Mouse (Mus musculus) midbrain, embryonic 16.5 days (tissue): ENCODE data around the gene Igf2bp2. TPM values are rescaled to one million over a fixed set of nuclear protein-coding genes. Genes with fewer than 3 reads are reported as not detected.

Experiments used
- ATAC-seq: fragments of 200-750 bp; cut with Nextera tagmentation; 2 replicates; pipeline ENCODE4 v1.8.0; 2017; ENCODE audit warnings: moderate TSS enrichment
- H3K27ac ChIP-seq: fragments of 300-500 bp; sonication (generic); 2 replicates; pipeline ENCODE4 v1.5.1; 2014; ENCODE audit warnings: mild to moderate bottlenecking, low read length, mixed read lengths
- H3K27me3 ChIP-seq: fragments of 300-500 bp; sonication (generic); 2 replicates; pipeline ENCODE4 v1.6.1; 2014; ENCODE audit warnings: low read depth, low read length, mixed read lengths; ENCODE audit not compliant: control insufficient read depth, insufficient read depth
- H3K36me3 ChIP-seq: fragments of 300-500 bp; sonication (generic); 2 replicates; pipeline ENCODE4 v1.6.1; 2014; ENCODE audit warnings: mild to moderate bottlenecking, low read length, moderate library complexity, mixed read lengths; ENCODE audit not compliant: control insufficient read depth, insufficient read depth
- H3K4me1 ChIP-seq: fragments of 300-500 bp; sonication (generic); 2 replicates; pipeline ENCODE4 v1.6.1; 2014; ENCODE audit warnings: mild to moderate bottlenecking, low read length, mixed read lengths; ENCODE audit not compliant: control insufficient read depth, insufficient read depth
- H3K4me2 ChIP-seq: fragments of 300-500 bp; sonication (generic); 2 replicates; pipeline ENCODE4 v1.6.1; 2014; ENCODE audit warnings: mild to moderate bottlenecking, low read length, mixed read lengths
- H3K4me3 ChIP-seq: fragments of 300-500 bp; sonication (generic); 2 replicates; pipeline ENCODE4 v1.5.1; 2014; ENCODE audit warnings: low read depth, mild to moderate bottlenecking, low read length, moderate library complexity, mixed read lengths
- H3K9ac ChIP-seq: fragments of 300-500 bp; sonication (generic); 2 replicates; pipeline ENCODE4 v1.6.1; 2014; ENCODE audit warnings: low read depth, low read length, mixed read lengths
- H3K9me3 ChIP-seq: fragments of 300-500 bp; sonication (generic); replicated peaks from 2 replicates; pipeline ENCODE4 v1.6.1; 2014; ENCODE audit warnings: mild to moderate bottlenecking, low read length, mixed read lengths; ENCODE audit not compliant: control insufficient read depth, poor library complexity, severe bottlenecking
- WGBS: fragments of 180-500 bp; shearing (Covaris S2); extraction: QIAGEN DNeasy Blood & Tissue Kit; methylation state at CpG from one replicate; pipeline ENCODE4 v1.1.7; 2014; 5-methylcytosine and 5-hydroxymethylcytosine counted together
- polyA plus RNA-seq: library from polyadenylated mRNA; unstranded; fragments of >200 nt; fragmentation: Nextera tagmentation; extraction: Ambion mirVana; gene quantifications from 2 replicates; pipeline ENCODE4 v1.2.1, GENCODE M21; 2015

The Igf2bp2 gene
- polyA plus RNA-seq, 1 experiment from 2014 or later, result 9.7 TPM

DNA sequence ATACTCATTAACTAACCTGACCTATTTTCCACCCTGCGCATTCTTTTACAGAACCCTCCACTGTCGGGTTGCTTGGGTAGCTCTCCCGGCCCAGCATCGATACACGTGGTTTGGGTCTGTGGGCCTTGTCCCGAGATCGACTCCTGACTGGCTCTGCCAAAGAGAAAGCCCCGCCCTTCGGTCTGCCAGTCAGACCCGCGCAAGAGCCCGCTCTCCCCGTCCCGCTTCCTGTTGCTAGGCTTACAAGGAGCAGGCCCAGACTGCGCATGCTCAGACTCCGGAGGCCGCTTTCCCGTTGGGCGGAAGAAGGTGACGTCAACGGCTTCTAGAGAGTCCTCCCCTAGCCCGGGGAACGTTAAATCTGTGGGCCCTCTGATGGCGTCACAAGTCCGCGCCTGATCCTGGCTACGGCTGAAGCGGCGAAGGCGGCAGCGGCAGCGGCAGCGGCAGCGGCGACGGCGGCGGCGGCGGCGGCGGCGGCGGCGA lies 154.0 kb downstream of the Igf2bp2 start, which contains the start of gene Senp2:
Senp2 (plus strand) TSS at position 386 of the 486 bp plus-strand sequence.
- Histone ChIP-seq H3K36me3 (no peaks in the 10 kb centered on the region), H3K4me2 (peak within 1 kb of the TSS; percentile 78), H3K9ac (peak within 1 kb of the TSS; percentile 85), H3K9me3 (no peaks in the 10 kb centered on the region), H3K27me3 (no peaks in the 10 kb centered on the region), H3K4me3 (peak within 1 kb of the TSS; percentile 99), H3K4me1 (peaks cover 12% of the 10 kb centered on the region), H3K27ac (peak within 1 kb of the TSS; percentile 81)
- under 1% methylated on average over 40 of the region's 45 CpGs for WGBS
- ATAC-seq, result peak; percentile 100

Other genes starting within 250 kb of the Igf2bp2 start
- gene Tmem41a, start 215.7 kb downstream of the Igf2bp2 start, polyA plus RNA-seq, result 40.1 and 42.2 TPM in 2 replicates
- 0.58 and 0.92 TPM in 2 replicates for gene Liph, start 167.6 kb downstream of the Igf2bp2 start, polyA plus RNA-seq
- 47.7 and 49.4 TPM in 2 replicates for gene Senp2, start 153.8 kb downstream of the Igf2bp2 start, polyA plus RNA-seq
- gene Tra2b, start 102.7 kb upstream of the Igf2bp2 start, polyA plus RNA-seq, result 240 and 274 TPM in 2 replicates